Mouse (Mus musculus) right cerebral cortex, postnatal 25 days (tissue): ENCODE measurements around the gene Abhd17c.

Experiments
- DNase-seq: peaks from one replicate; pipeline ENCODE4 v3.0.0; 2022

The Abhd17c gene

GRCm38 (mm10) chr7:84116621-84117542, 34.8 kb downstream of the Abhd17c start:
- DNase-seq, result no peak

GRCm38 (mm10) chr7:84115385-84115784, 36.3 kb downstream of the Abhd17c start:
- DNase-seq, result no peak

GRCm38 (mm10) chr7:84114775-84115174, 36.9 kb downstream of the Abhd17c start:
- DNase-seq, result no peak

GRCm38 (mm10) chr7:84113035-84113390, 38.7 kb downstream of the Abhd17c start:
- no peak for DNase-seq

DNA sequence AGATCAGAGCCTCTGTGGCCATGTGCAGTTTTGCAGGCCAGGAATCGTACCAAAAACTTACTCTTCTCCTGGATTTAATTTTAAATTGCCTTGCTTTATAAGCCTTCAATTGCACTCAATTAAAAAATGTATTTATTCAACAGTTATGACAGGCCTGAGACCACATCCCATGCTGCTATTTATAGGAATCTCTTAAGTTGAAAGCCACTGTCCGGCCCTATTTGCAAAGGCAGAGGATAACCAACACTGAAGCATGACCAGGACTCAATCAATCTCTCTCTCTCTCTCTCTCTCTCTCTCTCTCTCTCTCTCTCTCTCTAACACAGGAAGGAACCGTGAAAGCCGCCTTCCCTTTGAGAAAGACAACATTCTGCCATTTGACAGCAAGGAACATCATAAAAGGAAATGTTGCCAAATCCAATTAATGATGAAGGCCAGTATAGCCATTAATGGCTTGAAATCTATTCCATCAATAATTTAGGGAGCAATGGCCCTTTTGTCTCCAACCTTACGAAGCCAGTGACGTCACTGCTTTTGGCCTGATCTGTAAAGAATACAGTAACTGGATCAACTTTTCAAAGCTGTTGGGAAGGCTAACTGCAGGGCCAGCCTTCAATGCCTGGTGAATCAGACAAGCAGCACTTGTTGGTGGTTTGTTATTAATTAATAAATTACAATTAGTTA, 39.2 kb downstream of the Abhd17c start:
- no peak for DNase-seq

GRCm38 (mm10) chr7:84111716-84112350, 39.9 kb downstream of the Abhd17c start:
- DNase-seq, result no peak

DNA sequence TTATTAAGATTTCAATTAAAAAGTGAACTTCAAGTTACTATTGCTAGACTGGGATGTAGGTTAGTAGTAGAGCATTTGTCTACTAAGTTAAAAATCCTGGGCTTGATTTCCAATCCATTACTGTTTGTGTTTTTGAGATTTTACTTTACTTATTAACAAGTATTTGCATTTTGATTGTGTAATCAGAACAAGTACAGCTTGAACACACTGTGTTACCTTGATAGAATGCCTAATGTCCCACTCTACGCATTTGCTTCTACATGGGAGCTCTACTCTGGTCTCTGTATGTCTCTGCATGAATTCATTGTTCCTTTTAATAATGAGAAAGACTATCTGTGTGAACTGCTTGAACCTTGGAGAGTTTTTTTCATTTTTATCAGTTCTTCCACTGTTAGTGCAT, 44.8 kb downstream of the Abhd17c start:
- DNase-seq, result no peak

- DNase-seq, result no peak
These were observed 49.1 kb downstream of the Abhd17c start for GRCm38 (mm10) chr7:84102589-84102988.

DNA sequence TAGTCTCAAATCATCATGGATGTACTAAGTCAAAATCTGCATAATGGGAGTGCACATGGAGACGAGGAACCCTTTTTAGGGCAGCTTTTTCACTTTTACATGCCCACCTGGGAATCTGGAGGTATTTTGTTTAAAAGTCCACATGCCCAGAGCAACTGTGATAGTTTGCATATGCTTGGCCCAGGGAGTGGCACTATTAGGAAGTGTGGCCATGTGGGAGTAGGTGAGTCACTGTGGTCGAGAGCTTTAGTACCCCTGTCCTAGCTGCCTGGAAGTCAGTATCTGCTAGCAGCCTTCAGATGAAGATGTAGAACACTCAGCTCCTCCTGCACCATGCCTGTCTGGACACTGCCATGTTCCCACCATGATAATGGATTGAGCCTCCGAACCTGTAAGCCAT, 51.0 kb downstream of the Abhd17c start:
- no peak for DNase-seq

- DNase-seq, result no peak
These were observed 53.6 kb downstream of the Abhd17c start for GRCm38 (mm10) chr7:84098098-84098497.

- DNase-seq, result no peak
These were observed 55.2 kb downstream of the Abhd17c start for GRCm38 (mm10) chr7:84096501-84096900.

- DNase-seq, result no peak
These were observed 60.9 kb downstream of the Abhd17c start for GRCm38 (mm10) chr7:84090793-84091192.

DNA sequence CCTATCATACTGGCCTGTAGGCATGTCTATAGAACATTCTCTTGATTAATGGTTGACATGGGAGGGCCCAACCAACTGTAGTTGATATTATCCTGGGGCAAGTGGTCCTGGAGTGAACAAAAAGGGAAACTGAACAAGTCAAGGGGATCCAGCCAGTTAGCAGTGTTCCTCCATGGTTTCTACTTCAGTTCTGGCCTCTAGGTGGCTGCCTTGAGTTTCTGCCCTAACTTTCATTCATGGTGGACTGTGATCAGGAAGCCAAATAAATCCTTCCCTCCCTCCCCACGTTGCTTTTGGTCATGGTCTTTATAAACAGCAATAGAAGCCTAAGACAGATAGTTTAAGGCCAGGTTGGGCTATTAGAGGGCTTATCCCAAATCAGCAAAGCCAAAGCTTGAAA, 61.9 kb downstream of the Abhd17c start:
- no peak for DNase-seq

GRCm38 (mm10) chr7:84088971-84089370, 62.7 kb downstream of the Abhd17c start:
- DNase-seq, result peak; percentile 61

GRCm38 (mm10) chr7:84088191-84088590, 63.5 kb downstream of the Abhd17c start:
- DNase-seq, result no peak

GRCm38 (mm10) chr7:84086039-84086829, 65.5 kb downstream of the Abhd17c start, which contains the start of gene Cemip:
Gene Cemip, minus strand, starts transcription at chr7:84086502.
- DNase-seq, result peak; percentile 89

DNA sequence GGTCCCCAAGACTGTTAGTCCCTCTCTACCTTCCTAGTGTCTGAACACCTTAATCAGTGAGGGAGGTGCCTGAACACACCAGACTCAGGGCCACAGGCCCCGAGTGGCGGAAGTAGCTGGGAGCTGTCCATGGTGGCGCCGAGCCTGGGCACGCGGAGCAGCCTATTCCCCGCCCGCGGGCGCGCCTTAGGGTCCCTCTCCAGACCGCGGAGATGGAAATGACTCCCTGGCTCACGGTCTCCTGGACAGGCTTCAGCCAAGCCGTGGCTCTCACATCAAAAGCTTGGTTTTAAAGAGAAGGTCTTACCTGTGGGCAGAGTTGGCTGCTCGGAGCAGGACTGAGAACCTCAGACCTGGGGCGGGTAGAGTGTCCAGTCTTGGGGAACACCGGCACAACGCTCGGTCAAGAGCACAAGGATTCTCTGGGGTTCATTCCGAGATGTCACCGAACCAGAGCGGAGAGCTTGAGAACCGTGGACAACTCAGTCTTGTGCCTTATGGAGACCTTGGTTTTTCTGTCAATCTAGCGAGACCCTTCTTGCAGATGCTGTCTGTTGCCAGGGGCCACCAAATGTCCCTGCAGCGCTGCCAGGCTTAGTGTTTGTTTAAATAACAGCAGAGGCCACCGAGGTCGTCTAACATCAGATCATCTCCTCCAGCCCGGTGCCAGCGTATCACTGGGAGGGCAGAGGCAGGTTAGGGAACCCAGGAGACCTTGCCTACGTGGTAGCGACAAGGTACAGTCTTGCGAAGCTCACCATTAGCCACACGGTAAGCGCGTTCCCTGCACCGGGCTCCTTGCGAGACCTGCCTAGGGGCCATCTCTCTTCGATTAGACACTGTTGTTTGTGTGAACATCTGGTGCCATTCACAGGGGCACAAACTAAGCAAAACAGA, 66.4 kb downstream of the Abhd17c start:
- peak; percentile 38 for DNase-seq

GRCm38 (mm10) chr7:84077257-84078013, 74.3 kb downstream of the Abhd17c start:
- DNase-seq, result no peak

GRCm38 (mm10) chr7:84074266-84074665, 77.4 kb downstream of the Abhd17c start:
- DNase-seq, result no peak

DNA sequence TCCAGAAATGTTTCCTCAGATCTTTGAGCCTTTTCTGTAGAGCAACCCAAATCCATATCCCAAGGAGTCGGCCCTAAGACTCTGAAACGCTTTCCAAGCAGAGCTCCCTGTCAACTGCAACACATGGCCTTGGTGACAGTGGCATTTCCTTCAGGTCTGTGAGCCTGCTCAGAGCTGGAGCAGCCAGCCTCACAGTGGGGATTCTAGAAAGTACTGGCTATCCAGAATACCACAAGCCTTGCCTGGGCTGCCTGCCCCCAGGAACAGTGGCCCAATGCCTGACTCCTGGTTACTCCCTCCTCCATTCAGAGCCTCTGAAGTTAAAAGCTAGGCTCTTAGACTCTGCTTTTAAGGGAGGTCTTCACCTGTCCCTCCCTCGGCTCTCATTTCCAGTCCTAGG, 77.8 kb downstream of the Abhd17c start:
- DNase-seq, result no peak

DNA sequence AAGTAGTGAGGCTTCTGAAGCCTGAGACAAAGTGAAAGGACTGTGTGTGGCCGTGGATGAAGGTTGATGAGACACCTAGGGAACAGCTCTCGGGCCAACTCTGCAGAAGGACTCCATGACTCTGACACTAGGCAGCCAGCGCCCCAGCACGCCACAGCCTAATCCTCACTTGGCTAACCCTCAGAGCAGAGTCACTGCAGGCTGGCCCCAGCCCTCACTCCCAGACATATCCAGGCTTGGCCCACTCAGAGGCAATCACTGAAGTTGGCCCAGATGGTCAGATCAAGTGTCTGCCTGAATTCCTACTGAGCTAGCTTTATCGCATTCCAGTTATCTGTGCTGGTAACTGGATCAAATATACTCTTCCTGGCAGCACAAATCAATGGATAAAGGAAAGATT, 82.8 kb downstream of the Abhd17c start:
- DNase-seq, result no peak
